Mouse (Mus musculus): ENCODE measurements at regions not wholly inside any gene's neighbourhood (a gene's known extent, or its start where the extent isn't known, plus 50 kb on each side); places are given as distances from the start of the nearest gene placed in this dataset.

DNA sequence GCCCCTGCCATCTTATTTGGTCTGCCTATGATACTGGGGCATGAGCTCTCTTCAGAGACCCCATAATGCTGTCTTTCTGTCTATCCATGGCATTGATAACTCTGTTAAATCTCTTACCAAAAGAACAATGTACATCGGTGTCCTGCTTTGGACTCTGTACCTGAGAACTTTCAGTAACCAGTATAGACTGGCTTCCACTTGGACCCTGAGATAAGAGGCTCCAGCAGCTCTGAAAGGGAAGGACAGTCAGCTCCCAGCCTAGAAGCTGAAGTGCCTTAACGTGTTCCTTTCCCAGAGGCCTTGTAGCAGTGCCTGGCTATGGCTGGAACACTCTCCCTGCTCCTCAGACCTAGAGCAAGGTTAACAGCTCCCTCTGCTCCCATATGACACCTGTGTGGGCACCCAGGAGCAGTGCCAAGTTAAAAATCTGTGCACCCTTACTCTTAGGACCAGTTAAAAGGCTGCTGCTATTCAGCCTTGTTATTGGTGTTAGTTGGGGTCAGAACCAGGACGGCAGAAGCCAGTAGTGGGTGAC is 343.8 kb upstream of the Hs6st1 start:
- TF ChIP-seq CTCF (conservative IDR thresholded peaks at IDR 0.05; ENCODE audit: insufficient read depth, insufficient read length, low read depth, low read length) (no peak), POLR2A (IDR thresholded peaks at IDR 0.05; ENCODE audit: low read depth, low read length) (no peak)

Data from kidney, adult 2 months (tissue).